Mouse (Mus musculus): ENCODE data around the gene A630023A22Rik. TPM values are rescaled to one million over a fixed set of nuclear protein-coding genes. Genes with fewer than 3 reads are reported as not detected.
A peak's percentile ranks its signal among the peaks of the same experiment; 100 is the strongest.

A630023A22Rik gene
- polyA plus RNA-seq, 1 experiment from 2014 or later, result 1.3 TPM

- no peaks in the 10 kb centered on the region for H3K9me3 ChIP-seq (ENCODE audit: control insufficient read depth)
- no peak overlapping the region for H3K4me3 ChIP-seq (ENCODE audit: low read depth, low read length)
- TF ChIP-seq CTCF (IDR thresholded peaks at IDR 0.05; ENCODE audit: low read depth), result no peak
- no peak overlapping the region for H3K9ac ChIP-seq (ENCODE audit: low read depth, low read length)
- H3K4me1 ChIP-seq (replicated peaks; ENCODE audit: control insufficient read depth, insufficient read depth, low read length), result no peaks in the 10 kb centered on the region
- no peak for ATAC-seq
- H3K4me2 ChIP-seq (replicated peaks; ENCODE audit: low read depth), result no peak overlapping the region
- no peaks in the 10 kb centered on the region for H3K27me3 ChIP-seq (replicated peaks; ENCODE audit: control insufficient read depth, insufficient read depth, low read length)
- H3K27ac ChIP-seq (ENCODE audit: low read depth, low read length), result no peak overlapping the region
- H3K36me3 ChIP-seq (ENCODE audit: control insufficient read depth, insufficient read depth), result no peaks in the 10 kb centered on the region
- WGBS, result 69% methylated on average over 4 of the region's 4 CpGs
These were observed 5.0 kb upstream of the A630023A22Rik start for GRCm38 (mm10) chr14:34107594-34107993.

GRCm38 (mm10) chr14:34106389-34107062, 4.0 kb upstream of the A630023A22Rik start:
- Histone ChIP-seq H3K4me2 (replicated peaks; ENCODE audit: low read depth) (no peak overlapping the region), H3K4me1 (replicated peaks; ENCODE audit: control insufficient read depth, insufficient read depth, low read length) (no peaks in the 10 kb centered on the region), H3K4me3 (ENCODE audit: low read depth, low read length) (no peak overlapping the region), H3K9ac (ENCODE audit: low read depth, low read length) (no peak overlapping the region), H3K9me3 (ENCODE audit: control insufficient read depth) (no peaks in the 10 kb centered on the region), H3K27me3 (replicated peaks; ENCODE audit: control insufficient read depth, insufficient read depth, low read length) (no peaks in the 10 kb centered on the region), H3K27ac (ENCODE audit: low read depth, low read length) (no peak overlapping the region), H3K36me3 (ENCODE audit: control insufficient read depth, insufficient read depth) (no peaks in the 10 kb centered on the region)
- peak; percentile 78 for TF ChIP-seq CTCF (IDR thresholded peaks at IDR 0.05; ENCODE audit: low read depth)
- WGBS, result 57% methylated on average over 12 of the region's 12 CpGs
- ATAC-seq, result no peak

DNA sequence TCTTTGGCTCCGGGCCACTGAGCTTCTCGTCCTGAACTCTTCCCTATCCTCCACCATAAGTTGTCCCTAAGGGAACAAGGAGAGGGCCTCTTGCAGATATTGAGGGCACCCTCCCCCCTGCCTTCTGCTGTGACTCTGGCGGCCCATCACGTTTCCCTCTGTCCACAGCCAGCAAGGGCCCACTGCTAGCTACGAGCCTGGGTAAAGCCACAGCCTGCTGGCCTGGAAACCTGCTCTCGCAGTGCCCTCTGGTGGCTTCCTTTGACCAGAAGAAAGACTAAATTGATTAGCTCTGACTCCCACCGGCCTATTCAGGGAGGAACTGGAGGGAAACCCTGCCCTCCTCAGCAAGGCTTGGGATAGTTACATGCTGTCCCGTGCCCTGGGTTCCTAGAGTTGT, 2.3 kb upstream of the A630023A22Rik start:
- H3K27ac ChIP-seq (ENCODE audit: low read depth, low read length), result no peak overlapping the region
- TF ChIP-seq CTCF (IDR thresholded peaks at IDR 0.05; ENCODE audit: low read depth), result peak; percentile 84
- H3K9ac ChIP-seq (ENCODE audit: low read depth, low read length), result no peak overlapping the region
- no peak overlapping the region for H3K4me3 ChIP-seq (ENCODE audit: low read depth, low read length)
- H3K27me3 ChIP-seq (replicated peaks; ENCODE audit: control insufficient read depth, insufficient read depth, low read length), result no peaks in the 10 kb centered on the region
- H3K4me2 ChIP-seq (replicated peaks; ENCODE audit: low read depth), result no peak overlapping the region
- ATAC-seq, result no peak
- no peaks in the 10 kb centered on the region for H3K36me3 ChIP-seq (ENCODE audit: control insufficient read depth, insufficient read depth)
- no peaks in the 10 kb centered on the region for H3K4me1 ChIP-seq (replicated peaks; ENCODE audit: control insufficient read depth, insufficient read depth, low read length)
- 22% methylated on average over 8 of the region's 8 CpGs for WGBS
- no peaks in the 10 kb centered on the region for H3K9me3 ChIP-seq (ENCODE audit: control insufficient read depth)

DNA sequence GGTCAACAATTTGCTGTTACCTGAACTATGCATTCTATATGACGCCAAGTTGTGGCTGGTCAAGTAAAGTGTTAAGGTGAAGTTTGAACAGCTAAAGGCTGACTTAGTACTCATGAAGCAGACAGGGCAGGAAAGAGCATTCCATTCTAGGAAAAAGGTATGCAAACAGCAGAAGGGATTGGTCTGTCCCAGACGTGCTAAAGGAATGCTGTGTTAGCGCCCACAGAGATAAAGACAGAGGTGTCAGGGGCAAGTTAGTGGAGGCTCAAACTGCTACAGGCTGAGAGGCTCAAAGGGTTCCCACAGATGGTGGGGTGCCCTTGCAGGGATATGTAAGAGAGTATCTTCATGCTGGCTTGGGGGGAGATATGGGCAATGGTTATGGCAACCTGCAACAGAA, 1.3 kb upstream of the A630023A22Rik start:
- Histone ChIP-seq H3K36me3 (ENCODE audit: control insufficient read depth, insufficient read depth) (no peaks in the 10 kb centered on the region), H3K9me3 (ENCODE audit: control insufficient read depth) (no peaks in the 10 kb centered on the region), H3K4me3 (ENCODE audit: low read depth, low read length) (no peak overlapping the region), H3K4me1 (replicated peaks; ENCODE audit: control insufficient read depth, insufficient read depth, low read length) (no peaks in the 10 kb centered on the region), H3K27ac (ENCODE audit: low read depth, low read length) (no peak overlapping the region), H3K9ac (ENCODE audit: low read depth, low read length) (no peak overlapping the region), H3K27me3 (replicated peaks; ENCODE audit: control insufficient read depth, insufficient read depth, low read length) (no peaks in the 10 kb centered on the region), H3K4me2 (replicated peaks; ENCODE audit: low read depth) (no peak overlapping the region)
- WGBS, result 59% methylated on average over 3 of the region's 3 CpGs
- TF ChIP-seq CTCF (IDR thresholded peaks at IDR 0.05; ENCODE audit: low read depth), result no peak
- no peak for ATAC-seq

- WGBS, result 78% methylated on average over 5 of the region's 5 CpGs
- H3K36me3 ChIP-seq (ENCODE audit: control insufficient read depth, insufficient read depth), result no peaks in the 10 kb centered on the region
- H3K27ac ChIP-seq (ENCODE audit: low read depth, low read length), result no peak overlapping the region
- ATAC-seq, result no peak
- no peak overlapping the region for H3K4me3 ChIP-seq (ENCODE audit: low read depth, low read length)
- H3K4me2 ChIP-seq (replicated peaks; ENCODE audit: low read depth), result no peak overlapping the region
- H3K9me3 ChIP-seq (ENCODE audit: control insufficient read depth), result no peaks in the 10 kb centered on the region
- no peaks in the 10 kb centered on the region for H3K27me3 ChIP-seq (replicated peaks; ENCODE audit: control insufficient read depth, insufficient read depth, low read length)
- no peak overlapping the region for H3K9ac ChIP-seq (ENCODE audit: low read depth, low read length)
- TF ChIP-seq CTCF (IDR thresholded peaks at IDR 0.05; ENCODE audit: low read depth), result no peak
- H3K4me1 ChIP-seq (replicated peaks; ENCODE audit: control insufficient read depth, insufficient read depth, low read length), result no peaks in the 10 kb centered on the region
These were observed 6.4 kb downstream of the A630023A22Rik start for GRCm38 (mm10) chr14:34096161-34096560.

GRCm38 (mm10) chr14:34092856-34093255, 9.7 kb downstream of the A630023A22Rik start:
- ATAC-seq, result no peak
- Histone ChIP-seq H3K4me3 (ENCODE audit: low read depth, low read length) (no peak overlapping the region), H3K27me3 (replicated peaks; ENCODE audit: control insufficient read depth, insufficient read depth, low read length) (no peaks in the 10 kb centered on the region), H3K36me3 (ENCODE audit: control insufficient read depth, insufficient read depth) (no peaks in the 10 kb centered on the region; the same call in 1 of the 2 replicates), H3K4me1 (replicated peaks; ENCODE audit: control insufficient read depth, insufficient read depth, low read length) (no peaks in the 10 kb centered on the region), H3K9ac (ENCODE audit: low read depth, low read length) (no peak overlapping the region), H3K9me3 (ENCODE audit: control insufficient read depth) (no peaks in the 10 kb centered on the region), H3K27ac (ENCODE audit: low read depth, low read length) (no peak overlapping the region), H3K4me2 (replicated peaks; ENCODE audit: low read depth) (no peak overlapping the region)
- WGBS, result 85% methylated on average over 1 of the region's 1 CpGs
- no peak for TF ChIP-seq CTCF (IDR thresholded peaks at IDR 0.05; ENCODE audit: low read depth)

All from intestine, postnatal 0 days (tissue).